Comparison of ENCODE assay signal across 8 mouse cellular contexts in the genomic region with DNA sequence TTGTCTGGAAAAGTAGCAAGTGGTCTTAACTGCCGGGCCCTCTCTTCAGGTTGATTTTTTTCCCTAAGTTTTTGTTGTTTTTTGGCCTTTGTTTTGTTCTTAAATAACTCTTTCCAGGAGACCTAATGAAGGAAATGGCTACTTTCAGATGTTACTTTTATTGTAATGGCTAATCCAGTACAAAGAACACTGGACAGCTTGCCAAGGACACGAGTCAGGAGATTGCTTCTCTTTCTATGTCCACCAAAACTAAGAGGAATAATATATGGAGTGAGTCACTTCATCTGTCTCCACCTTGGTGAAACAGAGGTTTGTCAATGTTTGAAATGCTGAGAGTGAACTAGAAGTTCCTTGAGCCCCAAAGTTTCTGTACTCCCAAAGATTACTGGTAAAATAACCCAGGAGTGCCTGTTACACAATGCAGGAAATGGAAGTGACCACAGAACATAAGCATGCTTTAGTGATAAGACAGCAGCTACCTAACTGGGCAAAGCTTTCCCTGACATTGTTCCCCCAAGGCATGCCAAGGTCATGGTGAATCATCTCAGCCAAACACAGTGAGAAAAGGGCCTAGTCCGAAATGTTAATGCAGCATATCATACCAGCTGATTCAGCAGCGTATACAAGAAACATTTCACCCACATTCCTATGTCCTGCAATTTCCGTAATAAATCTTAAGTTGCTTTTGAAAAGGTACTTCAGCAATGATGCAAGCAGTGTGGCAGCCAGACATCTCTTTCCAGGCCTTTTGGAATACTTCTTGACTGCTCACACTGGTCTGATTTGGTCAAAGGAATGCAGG.
DNase-seq lines count a peak whose midpoint lies in the region; ATAC-seq lines count a peak whose summit lies in the region.

No protein-coding gene starts in this region.

- peaks cover 24% of the 10 kb centered on the region; the same call in 1 of the 2 replicates for H3K4me1 ChIP-seq in stomach, embryonic 14.5 days (ENCODE audit: control insufficient read depth, insufficient read depth, low read length)
- no peaks in the 10 kb centered on the region for H3K4me1 ChIP-seq in midbrain, embryonic 15.5 days

- no peaks in the 10 kb centered on the region for H3K27me3 ChIP-seq in stomach, embryonic 14.5 days (ENCODE audit: control insufficient read depth, insufficient read depth, low read length)
- no peaks in the 10 kb centered on the region for H3K27me3 ChIP-seq in midbrain, embryonic 15.5 days (replicated peaks)

- no peaks in the 10 kb centered on the region for H3K36me3 ChIP-seq in stomach, embryonic 14.5 days (ENCODE audit: control insufficient read depth, insufficient read depth, low read length)
- H3K36me3 ChIP-seq in midbrain, embryonic 15.5 days (replicated peaks): no peaks in the 10 kb centered on the region

- peak; percentile 56; the same call in 1 of the 2 replicates for ATAC-seq in stomach, embryonic 14.5 days (ENCODE audit: insufficient number of reproducible peaks, insufficient read depth, low FRiP score, low read depth)
- no peak for ATAC-seq in midbrain, embryonic 15.5 days (replicated peaks)

- DNase-seq in kidney, adult 9 months: peak; percentile 70
- no peak for DNase-seq in kidney, postnatal 4 days
- peak; percentile 58 to 77 for DNase-seq in heart, adult 18-20 months
- peak; percentile 39 for DNase-seq in kidney, postnatal 14 days
- no peak for DNase-seq in layer of hippocampus, adult 9-10 months (ENCODE audit: low spot score)
- no peak for DNase-seq in thymus, postnatal 0 days (ENCODE audit: low spot score)

- no peak overlapping the region for H3K4me3 ChIP-seq in stomach, embryonic 14.5 days (ENCODE audit: low read depth, low read length)
- no peak overlapping the region for H3K4me3 ChIP-seq in midbrain, embryonic 15.5 days

- H3K9me3 ChIP-seq in stomach, embryonic 14.5 days (ENCODE audit: control insufficient read depth, low read depth, low read length): no peaks in the 10 kb centered on the region
- no peaks in the 10 kb centered on the region for H3K9me3 ChIP-seq in midbrain, embryonic 15.5 days

- WGBS in stomach, embryonic 14.5 days: 42% methylated on average over 5 of the region's 5 CpGs
- 76% methylated on average over 5 of the region's 5 CpGs for WGBS in midbrain, embryonic 15.5 days

- H3K9ac ChIP-seq in stomach, embryonic 14.5 days (replicated peaks; ENCODE audit: low read depth, low read length): no peak overlapping the region
- no peak overlapping the region for H3K9ac ChIP-seq in midbrain, embryonic 15.5 days

- H3K4me2 ChIP-seq in stomach, embryonic 14.5 days (replicated peaks; ENCODE audit: low read depth, low read length): 0 out of 2 replicates have a peak overlapping the region, but pooled peaks have one; percentile 5
- H3K4me2 ChIP-seq in midbrain, embryonic 15.5 days: no peak overlapping the region

- 0 out of 2 replicates have a peak overlapping the region, but pooled peaks have one; percentile 4 for H3K27ac ChIP-seq in stomach, embryonic 14.5 days (ENCODE audit: low read length)
- H3K27ac ChIP-seq in midbrain, embryonic 15.5 days: no peak overlapping the region

Comparison
In these comparisons a context has a peak if more than half of its experiments do, and no peak if none do; other contexts are left out.
1. DNase-seq: peak in kidney, adult 9 months (single experiment), heart, adult 18-20 months (2 of 2) and kidney, postnatal 14 days (single experiment); none in kidney, postnatal 4 days (0 of 2), layer of hippocampus, adult 9-10 months (single experiment) and thymus, postnatal 0 days (single experiment).